Mouse (Mus musculus) gastrocnemius, postnatal 10 days (tissue): Measurements from ENCODE around the gene Ankrd44. TPM values are rescaled to one million over a fixed set of nuclear protein-coding genes. Genes with fewer than 3 reads are reported as not detected.

Experiments
- DNase-seq: peaks from one replicate; pipeline ENCODE4 v3.0.0; 2021; ENCODE audit warnings: mixed read lengths
- total RNA-seq, 2 experiments: library from RNA; stranded (reverse); gene quantifications; 2 replicates each; pipeline ENCODE4 v1.2.3; 2021

The Ankrd44 gene
- total RNA-seq, 2 experiments from 2014 or later, result 14.5 to 16.9 TPM

GRCm38 (mm10) chr1:54703466-54703865 is 222.7 kb downstream of the Ankrd44 start:
- DNase-seq, result no peak

- DNase-seq, result no peak
These were observed 223.3 kb downstream of the Ankrd44 start for GRCm38 (mm10) chr1:54702918-54703317.

GRCm38 (mm10) chr1:54695396-54695795 is 230.8 kb downstream of the Ankrd44 start:
- DNase-seq, result no peak

GRCm38 (mm10) chr1:54691824-54692223 is 234.4 kb downstream of the Ankrd44 start:
- no peak for DNase-seq

- no peak for DNase-seq
These were observed 235.8 kb downstream of the Ankrd44 start for GRCm38 (mm10) chr1:54690291-54690965.

GRCm38 (mm10) chr1:54688441-54688840 is 237.7 kb downstream of the Ankrd44 start:
- no peak for DNase-seq

GRCm38 (mm10) chr1:54684316-54684715 is 241.9 kb downstream of the Ankrd44 start:
- no peak for DNase-seq

GRCm38 (mm10) chr1:54679556-54679955 is 246.6 kb downstream of the Ankrd44 start:
- no peak for DNase-seq

- no peak for DNase-seq
These were observed 248.2 kb downstream of the Ankrd44 start for GRCm38 (mm10) chr1:54678037-54678436.

- DNase-seq, result no peak
These were observed 250.7 kb downstream of the Ankrd44 start for GRCm38 (mm10) chr1:54675478-54675877.

- DNase-seq, result no peak
These were observed 258.2 kb downstream of the Ankrd44 start for GRCm38 (mm10) chr1:54667991-54668390.

- DNase-seq, result no peak
These were observed 260.4 kb downstream of the Ankrd44 start for GRCm38 (mm10) chr1:54665582-54666405.

GRCm38 (mm10) chr1:54665095-54665494 is 261.1 kb downstream of the Ankrd44 start:
- DNase-seq, result no peak

- DNase-seq, result no peak
These were observed 265.5 kb downstream of the Ankrd44 start for GRCm38 (mm10) chr1:54660674-54661073.

GRCm38 (mm10) chr1:54658558-54658957 is 267.6 kb downstream of the Ankrd44 start:
- DNase-seq, result no peak

- DNase-seq, result no peak
These were observed 277.9 kb downstream of the Ankrd44 start for GRCm38 (mm10) chr1:54648237-54648636.

GRCm38 (mm10) chr1:54647335-54647745 is 278.8 kb downstream of the Ankrd44 start:
- no peak for DNase-seq

- DNase-seq, result no peak
These were observed 285.9 kb downstream of the Ankrd44 start for GRCm38 (mm10) chr1:54640184-54640795.

GRCm38 (mm10) chr1:54639506-54640078 is 286.6 kb downstream of the Ankrd44 start:
- DNase-seq, result no peak

- no peak for DNase-seq
These were observed 287.1 kb downstream of the Ankrd44 start for GRCm38 (mm10) chr1:54639076-54639475.

GRCm38 (mm10) chr1:54637340-54637739 is 288.8 kb downstream of the Ankrd44 start:
- no peak for DNase-seq

GRCm38 (mm10) chr1:54629106-54629505 is 297.1 kb downstream of the Ankrd44 start:
- no peak for DNase-seq

GRCm38 (mm10) chr1:54614963-54615362 is 311.2 kb downstream of the Ankrd44 start:
- peak; percentile 7 for DNase-seq
